Mouse (Mus musculus) olfactory bulb, adult 2 months (tissue): ENCODE results near the gene Psmd9. TPM values are rescaled to one million over a fixed set of nuclear protein-coding genes. Genes with fewer than 3 reads are reported as not detected.

Experiments used
- H3K27ac ChIP-seq: fragments of 200-500 bp; 2 replicates; pipeline ENCODE4 v1.5.1; 2012; ENCODE audit warnings: low read depth, low read length; ENCODE audit not compliant: insufficient read depth
- H3K4me1 ChIP-seq: fragments of 200-500 bp; 2 replicates; pipeline ENCODE4 v1.6.1; 2012; ENCODE audit warnings: low read length; ENCODE audit not compliant: control insufficient read depth, insufficient read depth
- H3K4me3 ChIP-seq: fragments of 200-500 bp; 2 replicates; pipeline ENCODE4 v1.5.1; 2012; ENCODE audit warnings: mild to moderate bottlenecking, low read depth, low read length, moderate library complexity; ENCODE audit not compliant: insufficient read depth
- CTCF ChIP-seq: fragments of 200-500 bp; IDR thresholded peaks from 2 replicates; pipeline ENCODE4 v1.5.1; 2012; ENCODE audit warnings: low read depth, mild to moderate bottlenecking, low read length, moderate library complexity; ENCODE audit not compliant: insufficient read depth
- POLR2A ChIP-seq: fragments of 200-500 bp; IDR thresholded peaks from 2 replicates; pipeline ENCODE4 v1.6.1; 2012; ENCODE audit warnings: mild to moderate bottlenecking, low read depth, low read length, moderate library complexity; ENCODE audit not compliant: insufficient read depth
- WGBS: fragments of 180-500 bp; shearing (Covaris S2); methylation state at CpG from one replicate; pipeline ENCODE4 v1.1.7; 2018; 5-methylcytosine and 5-hydroxymethylcytosine counted together
- polyA plus RNA-seq: library from polyadenylated mRNA; stranded (reverse); fragments of >200 nt; gene quantifications from 2 replicates; pipeline ENCODE4 v1.2.4, GENCODE M21; 2012; ENCODE audit warnings: low replicate concordance; ENCODE audit not compliant: missing spikeins, insufficient read depth, insufficient read length

Psmd9 gene
- polyA plus RNA-seq = not detected in 2 replicates

DNA sequence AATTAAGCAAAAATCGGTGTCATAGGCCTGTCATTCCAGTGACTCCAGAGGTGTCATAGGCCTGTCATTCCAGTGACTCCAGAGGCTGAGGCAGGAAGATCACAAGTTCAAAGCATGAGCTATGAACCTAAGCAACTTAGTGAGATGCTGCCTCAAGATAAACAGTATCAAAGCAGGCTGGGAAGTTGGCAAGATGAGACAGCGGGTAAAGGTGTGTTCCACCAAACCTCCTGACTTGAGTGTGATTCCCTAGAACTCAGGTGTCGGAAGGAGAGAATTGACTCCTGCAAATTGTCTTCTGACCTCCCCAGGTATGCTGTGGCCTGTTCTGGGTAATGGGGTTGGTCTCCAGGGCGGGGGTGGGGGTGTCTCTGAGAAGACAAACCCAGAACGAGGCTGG is at the start of gene Psmd9:
Gene Psmd9, plus strand, starts transcription at position 130 of the 400 bp plus-strand sequence.
- TF ChIP-seq POLR2A (no peak), CTCF (no peak)

DNA sequence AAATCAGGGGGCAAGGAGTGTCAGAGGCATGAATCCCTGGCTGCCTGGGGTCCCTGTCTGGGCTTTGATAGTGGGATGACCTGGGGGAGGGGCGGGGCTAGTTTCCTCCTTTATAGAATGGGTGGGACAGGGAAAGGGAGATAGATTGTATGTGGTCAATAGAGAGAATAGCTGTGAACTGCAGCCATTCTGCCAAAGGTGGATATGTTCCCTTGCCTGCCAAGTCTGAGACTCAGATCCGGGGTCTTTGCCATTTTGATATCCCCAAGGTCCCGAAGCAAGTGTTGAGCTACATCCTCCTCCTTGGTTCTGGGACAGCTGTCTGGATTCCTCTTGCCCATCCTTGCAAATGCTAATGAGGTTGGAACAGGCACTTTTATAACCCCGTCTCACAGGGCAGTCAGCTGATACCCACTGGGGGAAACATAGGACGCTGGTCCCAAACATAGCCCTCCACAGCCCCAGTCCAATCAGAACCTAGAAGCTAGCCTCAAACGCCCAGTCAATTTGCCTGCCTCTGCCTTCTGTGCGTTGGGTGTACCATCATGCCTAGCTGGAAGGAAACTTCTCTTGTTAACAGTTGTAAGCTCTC is 48.5 kb upstream of the Psmd9 start:
- TF ChIP-seq POLR2A = no peak
- TF ChIP-seq CTCF = no peak

More for the DNA sequence above, at the start of gene Psmd9:
- 73% methylated on average over 5 of the region's 5 CpGs for WGBS
- Histone ChIP-seq H3K27ac (peak within 1 kb of the TSS; percentile 9), H3K4me3 (no peak within 1 kb of the TSS), H3K4me1 (peaks cover 16% of the 10 kb centered on the region)

DNA sequence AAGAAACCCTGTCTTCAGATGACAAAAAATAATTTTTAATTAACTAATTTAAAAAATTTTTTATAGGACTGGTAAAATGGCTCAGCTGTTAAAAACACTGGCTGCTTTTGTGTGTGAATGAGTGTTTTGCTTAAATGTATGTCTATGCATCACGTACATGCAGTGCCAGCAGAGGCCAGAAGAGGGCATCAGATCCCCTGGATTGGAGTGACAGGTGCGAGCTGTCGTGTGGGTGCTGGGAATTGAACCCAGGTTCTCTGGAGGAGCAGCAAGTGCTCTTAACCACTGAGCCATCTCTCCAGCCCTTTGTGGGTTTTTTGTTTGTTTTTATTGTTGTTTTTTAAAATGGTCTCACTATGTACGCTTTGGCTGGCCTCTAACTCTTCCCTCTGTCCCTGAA is 47.0 kb upstream of the Psmd9 start:
- H3K27ac ChIP-seq = no peak overlapping the region
- H3K4me3 ChIP-seq = no peak overlapping the region
- 87% methylated on average over 4 of the region's 4 CpGs for WGBS
- TF ChIP-seq POLR2A (no peak), CTCF (no peak)
- H3K4me1 ChIP-seq = no peaks in the 10 kb centered on the region

More for the DNA sequence above, 48.5 kb upstream of the Psmd9 start:
- Histone ChIP-seq H3K4me3 (no peak overlapping the region), H3K27ac (no peak overlapping the region), H3K4me1 (no peaks in the 10 kb centered on the region)
- WGBS = 68% methylated on average over 7 of the region's 7 CpGs

DNA sequence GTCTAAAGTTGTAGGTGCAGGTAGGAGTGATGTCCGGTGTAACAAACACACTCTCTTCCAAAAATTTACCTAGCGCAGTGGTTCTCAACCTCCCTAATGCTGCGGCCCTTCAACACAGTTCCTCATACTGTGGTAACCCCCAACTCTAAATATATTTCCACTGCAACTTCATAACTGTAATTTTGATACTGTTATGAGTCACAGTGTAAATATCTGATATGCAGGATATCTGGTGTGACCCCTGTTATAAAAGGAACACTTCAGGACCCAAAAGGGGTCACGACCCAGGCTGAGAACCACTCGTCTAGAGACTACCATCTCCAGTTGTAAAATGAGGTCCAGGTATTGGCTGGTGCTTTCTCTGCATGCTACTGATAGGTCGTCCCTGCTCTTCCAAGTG is 44.1 kb upstream of the Psmd9 start:
- Histone ChIP-seq H3K4me1 (peaks cover 10% of the 10 kb centered on the region), H3K4me3 (no peak overlapping the region), H3K27ac (no peak overlapping the region)
- TF ChIP-seq POLR2A (no peak), CTCF (no peak)
- WGBS = 89% methylated on average over 6 of the region's 6 CpGs

DNA sequence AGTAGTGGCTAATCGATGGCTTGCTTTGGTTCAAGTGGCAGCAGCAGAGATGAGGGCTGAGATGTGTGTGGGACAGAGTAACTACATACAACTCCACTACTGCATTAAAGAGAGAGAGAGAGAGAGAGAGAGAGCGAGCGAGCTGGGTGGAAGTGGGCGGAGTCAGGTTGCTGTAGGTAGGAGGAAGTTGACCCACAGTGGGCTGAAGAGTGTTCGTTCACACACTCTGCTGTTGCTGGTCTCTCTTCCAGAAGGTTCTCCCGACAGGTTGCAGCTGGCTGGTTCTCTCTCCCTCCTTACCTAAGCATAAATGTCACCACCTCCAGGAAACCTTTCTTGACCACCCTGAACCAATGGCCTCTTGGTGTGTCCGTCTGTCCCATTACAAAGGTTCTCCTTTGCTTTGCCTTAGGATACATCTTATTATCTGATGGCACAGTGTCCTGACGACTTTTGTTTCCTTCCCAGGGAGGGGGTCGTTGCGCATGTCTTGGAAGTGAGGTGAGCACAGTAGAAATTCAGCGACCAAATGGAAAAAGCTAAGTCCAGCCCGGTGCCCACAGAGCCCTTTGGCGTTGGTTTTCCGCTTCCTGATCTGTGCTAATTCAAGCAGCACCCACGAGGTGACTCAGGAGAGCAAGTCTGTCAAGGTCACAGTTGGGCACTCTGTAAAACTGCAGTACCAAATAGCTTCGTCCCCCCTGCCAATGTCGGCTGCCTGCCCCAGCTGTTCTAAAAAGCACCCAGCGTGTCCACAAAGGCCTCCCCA is 43.4 kb upstream of the Psmd9 start:
- WGBS = 75% methylated on average over 18 of the region's 18 CpGs

DNA sequence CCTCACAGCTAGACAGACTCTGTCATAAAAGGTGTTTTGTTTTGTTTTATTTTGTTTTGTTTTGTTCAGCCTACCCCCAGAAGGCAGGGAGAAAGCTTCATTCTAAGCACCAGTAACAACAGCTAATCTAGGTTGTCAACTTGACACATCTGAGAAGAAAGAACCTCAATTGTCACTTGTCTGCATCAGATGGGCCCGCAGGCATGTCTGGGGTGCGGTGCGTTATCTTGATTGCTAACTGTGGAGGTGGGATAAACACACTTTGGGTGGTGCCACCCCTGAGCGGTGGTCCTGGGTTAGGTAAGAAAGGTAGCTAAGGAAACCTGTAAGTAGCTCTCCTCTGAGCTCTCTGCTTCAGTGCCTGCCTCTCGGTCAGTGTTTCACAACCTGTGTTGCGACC is 42.2 kb upstream of the Psmd9 start:
- Histone ChIP-seq H3K4me3 (no peak overlapping the region), H3K4me1 (peaks cover 23% of the 10 kb centered on the region), H3K27ac (no peak overlapping the region)
- TF ChIP-seq POLR2A (no peak), CTCF (no peak)
- 88% methylated on average over 6 of the region's 6 CpGs for WGBS

More for the DNA sequence above, 43.4 kb upstream of the Psmd9 start:
- no peak overlapping the region for H3K4me3 ChIP-seq
- peaks cover 12% of the 10 kb centered on the region for H3K4me1 ChIP-seq
- no peak overlapping the region for H3K27ac ChIP-seq
- no peak for TF ChIP-seq CTCF
- TF ChIP-seq POLR2A = no peak

DNA sequence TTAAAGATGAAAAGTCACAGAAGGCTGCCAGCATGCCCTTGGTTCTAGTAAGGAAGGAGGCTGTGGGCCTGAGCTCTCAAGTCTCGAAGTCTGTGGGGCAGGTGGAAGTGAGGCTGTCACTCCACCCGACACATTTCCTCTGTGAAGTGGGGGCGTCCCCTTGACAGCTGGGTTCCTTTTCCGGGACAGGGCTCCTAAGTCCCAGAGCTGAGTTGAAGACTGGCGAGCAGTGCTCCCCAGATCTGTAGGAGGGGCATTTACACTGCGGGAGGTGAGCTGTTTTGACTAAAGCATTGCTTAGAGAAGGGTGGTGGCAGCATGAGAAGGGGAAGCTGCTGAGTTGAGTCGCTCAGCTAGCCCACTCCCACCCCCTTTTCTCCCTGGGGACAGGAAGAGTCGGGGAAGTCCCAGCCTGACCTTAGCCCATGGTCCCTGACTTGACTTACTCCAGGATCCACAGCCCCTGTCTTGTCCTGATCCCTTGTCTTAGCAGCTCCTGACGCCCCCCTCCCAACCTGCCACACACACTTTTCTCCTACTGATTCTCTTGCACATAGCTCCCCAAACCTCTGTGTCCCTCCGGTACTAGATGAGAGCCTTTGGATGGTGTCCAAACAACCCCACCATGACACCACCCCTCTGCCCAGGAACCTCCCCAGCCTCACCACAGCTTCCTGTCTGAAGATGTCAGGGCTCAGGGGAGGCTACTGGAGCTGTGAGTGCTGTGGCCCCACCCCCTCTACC is 40.6 kb upstream of the Psmd9 start:
- TF ChIP-seq POLR2A (no peak), CTCF (no peak)
- no peak overlapping the region for H3K4me3 ChIP-seq
- H3K4me1 ChIP-seq = peaks cover 36% of the 10 kb centered on the region
- 65% methylated on average over 10 of the region's 10 CpGs for WGBS
- H3K27ac ChIP-seq = no peak overlapping the region

DNA sequence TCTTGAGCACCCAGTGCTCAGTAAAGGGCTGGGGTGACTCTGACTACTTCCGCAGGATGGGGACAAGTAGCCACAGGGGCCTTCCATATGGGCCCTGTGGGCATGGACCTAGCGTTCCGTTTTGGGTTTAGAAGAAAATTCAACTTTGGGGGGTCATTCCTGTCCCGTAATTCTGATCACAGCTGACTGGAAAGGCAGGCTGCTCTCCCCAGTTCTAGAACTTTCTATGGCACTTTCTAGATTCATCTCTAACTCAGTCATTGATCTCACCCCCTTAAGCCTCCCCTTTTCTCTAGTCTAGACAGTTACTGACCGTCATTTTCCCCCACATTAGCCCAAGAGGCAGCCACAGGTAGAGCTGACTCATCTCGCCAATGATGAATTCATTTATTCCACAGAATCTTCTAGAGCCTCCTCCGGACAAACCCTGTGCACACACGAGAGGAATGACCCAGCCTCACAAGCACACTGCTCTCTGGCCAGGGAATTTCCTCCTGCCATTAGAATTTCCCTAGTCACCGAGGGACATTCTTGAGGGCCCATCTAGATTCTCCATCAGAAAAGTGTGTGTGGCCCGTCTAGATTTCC is 39.9 kb upstream of the Psmd9 start:
- peaks cover 41% of the 10 kb centered on the region for H3K4me1 ChIP-seq
- H3K27ac ChIP-seq = no peak overlapping the region
- H3K4me3 ChIP-seq = no peak overlapping the region
- WGBS = 85% methylated on average over 10 of the region's 10 CpGs
- TF ChIP-seq POLR2A (no peak), CTCF (no peak)
